Mouse (Mus musculus) bone marrow macrophage, adult 2 months (primary cell): ENCODE results near the gene Cd44.

Experiments used
- CTCF ChIP-seq: IDR thresholded peaks from 2 replicates; pipeline ENCODE4 v1.5.1; 2012; ENCODE audit warnings: low read depth, mild to moderate bottlenecking, low read length, moderate library complexity
- POLR2A ChIP-seq: IDR thresholded peaks from 2 replicates; pipeline ENCODE4 v1.6.1; 2012; ENCODE audit warnings: mild to moderate bottlenecking, low read depth, low read length, borderline replicate concordance

GRCm38 (mm10) chr2:102948481-102948857 lies 47.0 kb upstream of the Cd44 start:
- TF ChIP-seq CTCF (no peak), POLR2A (no peak)
